Mouse (Mus musculus) embryonic facial prominence, embryonic 15.5 days (tissue): ENCODE data around the gene Igf2bp3. TPM values are rescaled to one million over a fixed set of nuclear protein-coding genes. Genes with fewer than 3 reads are reported as not detected.
A peak's percentile ranks its signal among the peaks of the same experiment; 100 is the strongest.

Experiments
- ATAC-seq: fragments of 200-750 bp; cut with Nextera tagmentation; 2 replicates; pipeline ENCODE4 v1.8.0; 2017; ENCODE audit warnings: low read depth, moderate TSS enrichment; ENCODE audit not compliant: insufficient number of reproducible peaks, low FRiP score, low TSS enrichment
- H3K27ac ChIP-seq: fragments of 300-500 bp; sonication (generic); replicated peaks from 2 replicates; pipeline ENCODE4 v1.5.1; 2015; ENCODE audit warnings: mild to moderate bottlenecking, inconsistent platforms
- H3K27me3 ChIP-seq: fragments of 300-500 bp; sonication (generic); 2 replicates; pipeline ENCODE4 v1.6.1; 2015; ENCODE audit warnings: inconsistent platforms
- H3K36me3 ChIP-seq: fragments of 300-500 bp; sonication (generic); 2 replicates; pipeline ENCODE4 v1.6.1; 2015; ENCODE audit warnings: mild to moderate bottlenecking, inconsistent platforms
- H3K4me1 ChIP-seq: fragments of 300-500 bp; sonication (generic); 2 replicates; pipeline ENCODE4 v1.6.1; 2015; ENCODE audit warnings: inconsistent platforms
- H3K4me2 ChIP-seq: fragments of 300-500 bp; sonication (generic); replicated peaks from 2 replicates; pipeline ENCODE4 v1.6.1; 2015; ENCODE audit warnings: mild to moderate bottlenecking, inconsistent platforms
- H3K4me3 ChIP-seq: fragments of 300-500 bp; sonication (generic); replicated peaks from 2 replicates; pipeline ENCODE4 v1.5.1; 2015; ENCODE audit warnings: mild to moderate bottlenecking, inconsistent platforms
- H3K9ac ChIP-seq: fragments of 300-500 bp; sonication (generic); 2 replicates; pipeline ENCODE4 v1.6.1; 2015; ENCODE audit warnings: inconsistent platforms
- H3K9me3 ChIP-seq: fragments of 300-500 bp; sonication (generic); replicated peaks from 2 replicates; pipeline ENCODE4 v1.6.1; 2016; ENCODE audit warnings: inconsistent platforms
- WGBS: fragments of 180-500 bp; shearing (Covaris S2); methylation state at CpG from one replicate; pipeline ENCODE4 v1.1.7; 2015; 5-methylcytosine and 5-hydroxymethylcytosine counted together
- polyA plus RNA-seq: library from polyadenylated mRNA; unstranded; fragments of >200 nt; fragmentation: Nextera tagmentation; extraction: Ambion mirVana; gene quantifications from 2 replicates; pipeline ENCODE4 v1.2.1, GENCODE M21; 2015

Igf2bp3 gene
- polyA plus RNA-seq, 1 experiment from 2014 or later: 48.8 TPM

DNA sequence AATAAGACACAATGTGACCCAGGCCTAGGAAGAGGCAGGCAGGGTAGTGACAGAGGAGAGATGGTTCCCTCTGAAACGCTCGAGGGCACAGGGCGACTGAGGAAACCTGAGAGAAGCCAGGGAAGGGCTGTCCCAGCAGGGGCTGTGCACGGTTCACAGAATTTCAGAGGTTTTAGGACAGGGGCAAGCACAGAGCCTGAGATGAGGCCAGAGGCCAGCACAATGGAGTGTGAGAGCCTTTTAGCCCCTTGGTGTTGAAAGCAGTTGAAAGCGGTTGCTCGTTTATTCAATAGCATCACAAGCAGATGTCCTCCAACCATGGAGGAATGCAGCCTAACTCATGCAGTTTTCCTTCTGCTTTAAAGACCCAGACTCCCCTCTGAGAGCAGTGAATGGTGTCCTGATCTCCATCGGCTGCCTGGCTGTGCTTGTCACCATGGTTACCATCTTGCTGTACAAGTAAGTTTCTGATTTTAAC is 159.5 kb downstream of the Igf2bp3 start:
- Histone ChIP-seq H3K4me2 (no peak overlapping the region), H3K27me3 (no peaks in the 10 kb centered on the region), H3K27ac (no peak overlapping the region), H3K4me3 (no peak overlapping the region), H3K9ac (no peak overlapping the region), H3K4me1 (no peaks in the 10 kb centered on the region), H3K36me3 (no peaks in the 10 kb centered on the region), H3K9me3 (no peaks in the 10 kb centered on the region)
- ATAC-seq: no peak
- WGBS: 13% methylated on average over 7 of the region's 7 CpGs

- Histone ChIP-seq H3K4me3 (no peak overlapping the region), H3K9me3 (no peaks in the 10 kb centered on the region), H3K4me1 (no peaks in the 10 kb centered on the region), H3K4me2 (no peak overlapping the region), H3K36me3 (no peaks in the 10 kb centered on the region), H3K27ac (no peak overlapping the region), H3K9ac (no peak overlapping the region), H3K27me3 (no peaks in the 10 kb centered on the region)
- ATAC-seq: no peak
- WGBS: 69% methylated on average over 5 of the region's 5 CpGs
Measured at GRCm38 (mm10) chr6:49052191-49052590, 162.6 kb downstream of the Igf2bp3 start.

- WGBS: 69% methylated on average over 11 of the region's 11 CpGs
Measured at GRCm38 (mm10) chr6:49050677-49051410, 163.9 kb downstream of the Igf2bp3 start.

GRCm38 (mm10) chr6:49048395-49048794 is 166.4 kb downstream of the Igf2bp3 start:
- no peak overlapping the region for H3K27ac ChIP-seq
- no peak overlapping the region for H3K4me2 ChIP-seq

More at GRCm38 (mm10) chr6:49050677-49051410, 163.9 kb downstream of the Igf2bp3 start:
- no peak for ATAC-seq
- H3K4me2 ChIP-seq: no peak overlapping the region
- H3K9me3 ChIP-seq: no peaks in the 10 kb centered on the region
- no peak overlapping the region for H3K9ac ChIP-seq
- no peaks in the 10 kb centered on the region for H3K36me3 ChIP-seq
- H3K27ac ChIP-seq: no peak overlapping the region
- no peak overlapping the region for H3K4me3 ChIP-seq
- H3K4me1 ChIP-seq: no peaks in the 10 kb centered on the region
- no peaks in the 10 kb centered on the region for H3K27me3 ChIP-seq

GRCm38 (mm10) chr6:49047848-49048247 is 166.9 kb downstream of the Igf2bp3 start:
- 72% methylated on average over 10 of the region's 10 CpGs for WGBS

More at GRCm38 (mm10) chr6:49048395-49048794, 166.4 kb downstream of the Igf2bp3 start:
- Histone ChIP-seq H3K4me3 (no peak overlapping the region), H3K9ac (no peak overlapping the region), H3K4me1 (no peaks in the 10 kb centered on the region), H3K9me3 (no peaks in the 10 kb centered on the region), H3K36me3 (no peaks in the 10 kb centered on the region), H3K27me3 (no peaks in the 10 kb centered on the region)
- ATAC-seq: no peak
- 81% methylated on average over 10 of the region's 10 CpGs for WGBS

DNA sequence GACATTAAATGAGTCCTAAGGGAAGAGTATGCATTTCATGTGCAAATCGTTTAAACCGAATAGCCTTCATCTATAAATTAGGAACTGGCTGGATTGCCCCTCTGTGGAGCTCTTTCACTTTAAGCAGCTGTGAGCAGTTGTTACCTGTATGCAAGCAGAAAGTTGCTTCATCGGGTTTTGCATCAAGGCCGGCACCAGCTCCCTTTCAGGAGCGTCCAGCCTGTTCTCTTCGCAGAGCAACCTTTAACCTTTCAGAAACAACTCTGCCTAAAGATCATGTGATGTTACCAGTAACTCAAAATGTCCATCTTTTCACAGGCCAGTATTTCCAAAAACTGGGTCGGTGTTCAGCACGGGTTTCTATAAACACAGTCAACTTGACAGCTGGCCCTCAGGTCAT is 167.8 kb downstream of the Igf2bp3 start:
- no peak for ATAC-seq
- no peaks in the 10 kb centered on the region for H3K36me3 ChIP-seq
- WGBS: 64% methylated on average over 8 of the region's 8 CpGs

More at GRCm38 (mm10) chr6:49047848-49048247, 166.9 kb downstream of the Igf2bp3 start:
- Histone ChIP-seq H3K9ac (no peak overlapping the region), H3K27ac (no peak overlapping the region), H3K4me2 (no peak overlapping the region), H3K36me3 (no peaks in the 10 kb centered on the region), H3K27me3 (no peaks in the 10 kb centered on the region), H3K4me1 (no peaks in the 10 kb centered on the region), H3K4me3 (no peak overlapping the region), H3K9me3 (no peaks in the 10 kb centered on the region)
- no peak for ATAC-seq

DNA sequence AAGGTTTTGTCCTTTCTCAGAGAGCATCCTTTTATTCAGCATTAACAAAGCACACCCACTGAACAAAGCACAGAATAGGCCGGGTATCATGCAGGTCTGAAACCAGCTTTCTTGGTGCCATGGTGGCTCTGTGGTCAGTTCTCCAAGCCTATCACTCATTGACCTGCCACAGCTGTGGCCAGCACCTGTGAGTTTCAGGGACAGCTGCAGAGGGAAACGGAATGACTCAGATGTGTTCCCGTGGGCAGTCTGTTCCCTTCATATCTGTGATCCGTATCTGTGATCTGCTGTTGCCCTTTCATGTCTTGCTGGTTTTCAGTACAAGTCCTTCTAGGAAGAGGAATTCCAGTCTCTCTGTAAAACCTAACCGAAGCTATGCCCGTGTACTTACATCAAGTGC is 168.3 kb downstream of the Igf2bp3 start:
- Histone ChIP-seq H3K9me3 (no peaks in the 10 kb centered on the region), H3K27me3 (no peaks in the 10 kb centered on the region), H3K36me3 (no peaks in the 10 kb centered on the region), H3K9ac (no peak overlapping the region), H3K4me1 (no peaks in the 10 kb centered on the region), H3K4me3 (no peak overlapping the region), H3K4me2 (no peak overlapping the region), H3K27ac (no peak overlapping the region)
- no peak for ATAC-seq
- WGBS: 65% methylated on average over 6 of the region's 6 CpGs

More for the DNA sequence above, 167.8 kb downstream of the Igf2bp3 start:
- no peak overlapping the region for H3K4me2 ChIP-seq
- no peak overlapping the region for H3K4me3 ChIP-seq
- H3K9ac ChIP-seq: no peak overlapping the region
- no peak overlapping the region for H3K27ac ChIP-seq
- no peaks in the 10 kb centered on the region for H3K9me3 ChIP-seq
- H3K4me1 ChIP-seq: no peaks in the 10 kb centered on the region
- H3K27me3 ChIP-seq: no peaks in the 10 kb centered on the region

- peak overlapping the region; percentile 44 for H3K4me2 ChIP-seq
- no peak overlapping the region for H3K27ac ChIP-seq
- no peak for ATAC-seq
- H3K36me3 ChIP-seq: no peaks in the 10 kb centered on the region
- WGBS: 13% methylated on average over 18 of the region's 18 CpGs
- H3K4me1 ChIP-seq: peaks cover 16% of the 10 kb centered on the region
- no peak overlapping the region for H3K9ac ChIP-seq
- H3K9me3 ChIP-seq: no peaks in the 10 kb centered on the region
- peak overlapping the region; percentile 38 for H3K4me3 ChIP-seq
- H3K27me3 ChIP-seq: 0 out of 2 replicates have a peak, but pooled peaks cover 3% of the 10 kb centered on the region
Measured at GRCm38 (mm10) chr6:49039470-49040180, 175.1 kb downstream of the Igf2bp3 start.

GRCm38 (mm10) chr6:49037268-49037662 is 177.5 kb downstream of the Igf2bp3 start:
- no peaks in the 10 kb centered on the region for H3K9me3 ChIP-seq
- no peak overlapping the region for H3K4me3 ChIP-seq
- ATAC-seq: peak; percentile 51; the same call in 1 of the 2 replicates
- H3K4me1 ChIP-seq: peaks cover 16% of the 10 kb centered on the region
- WGBS: 66% methylated on average over 12 of the region's 12 CpGs
- H3K9ac ChIP-seq: no peak overlapping the region
- H3K36me3 ChIP-seq: no peaks in the 10 kb centered on the region
- H3K27me3 ChIP-seq: 0 out of 2 replicates have a peak, but pooled peaks cover 3% of the 10 kb centered on the region
- no peak overlapping the region for H3K27ac ChIP-seq
- no peak overlapping the region for H3K4me2 ChIP-seq

- no peaks in the 10 kb centered on the region for H3K36me3 ChIP-seq
- H3K27me3 ChIP-seq: 0 out of 2 replicates have a peak, but pooled peaks cover 3% of the 10 kb centered on the region
- H3K4me1 ChIP-seq: peaks cover 16% of the 10 kb centered on the region
- peak within 1 kb of the TSS; percentile 40 for H3K4me2 ChIP-seq
- peak within 1 kb of the TSS; percentile 17 for H3K4me3 ChIP-seq
- no peak within 1 kb of the TSS for H3K9ac ChIP-seq
- no peaks in the 10 kb centered on the region for H3K9me3 ChIP-seq
- ATAC-seq: no peak
- no peak within 1 kb of the TSS for H3K27ac ChIP-seq
- WGBS: 25% methylated on average over 28 of the region's 28 CpGs
Measured at GRCm38 (mm10) chr6:49036275-49037267, 178.2 kb downstream of the Igf2bp3 start, which contains the start of gene Gpnmb. TSS of gene Gpnmb (plus strand) at chr6:49036546.
